Mouse (Mus musculus) adrenal gland, adult (tissue): ENCODE measurements around the gene Tnfsf9.
"Not testable (repeated sequence)": the region's sequence is repeated elsewhere in the genome, so short reads cannot be mapped to it uniquely, and the experiment has no call there.

Experiments used
- DNase-seq, 2 experiments: peaks; one replicate each; pipeline ENCODE4 v3.0.0; 2022 to 2023; ENCODE audit warnings: low spot score in 1 of 2; ENCODE audit not compliant: inconsistent age in 2 of 2

The Tnfsf9 gene

DNA sequence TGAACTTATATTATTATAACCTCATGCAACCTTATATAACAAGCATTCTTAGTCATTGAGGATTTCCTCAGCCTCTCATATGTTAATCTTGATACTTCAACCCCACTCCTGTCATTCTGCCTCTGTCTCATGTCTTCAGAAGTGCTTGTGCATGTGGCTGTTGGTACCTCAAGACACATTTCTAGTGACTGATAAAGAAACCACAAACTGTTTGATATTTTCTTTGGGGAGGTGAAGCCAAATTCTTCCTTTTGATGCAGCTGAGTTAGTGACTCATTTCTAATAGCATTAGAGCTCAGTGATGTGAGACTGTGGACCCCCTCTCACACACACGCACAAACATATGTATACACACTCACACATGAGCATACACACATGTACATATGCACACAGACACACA lies 26.7 kb downstream of the Tnfsf9 start:
- DNase-seq = no peak

GRCm38 (mm10) chr17:57134021-57134420 lies 28.9 kb downstream of the Tnfsf9 start:
- not testable (repeated sequence) for DNase-seq

DNA sequence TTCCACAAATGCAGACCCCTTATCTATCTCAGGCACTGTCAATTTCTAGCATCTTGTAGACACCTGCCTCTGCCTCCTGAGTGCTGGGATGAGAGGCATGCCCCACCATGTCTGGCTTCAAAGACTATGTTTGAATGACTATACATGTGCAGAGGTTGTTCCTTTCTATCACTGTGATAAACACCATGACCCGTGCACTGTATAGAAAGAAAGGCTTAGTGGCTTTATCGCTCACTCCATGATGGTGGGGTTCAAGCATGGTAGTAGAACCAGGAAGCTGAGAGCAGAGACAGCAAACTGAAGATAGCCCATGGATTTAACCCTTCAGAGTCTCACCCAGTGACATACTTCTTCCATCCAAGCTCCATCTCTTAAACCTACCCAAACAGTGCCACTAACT lies 29.6 kb downstream of the Tnfsf9 start:
- no peak for DNase-seq

DNA sequence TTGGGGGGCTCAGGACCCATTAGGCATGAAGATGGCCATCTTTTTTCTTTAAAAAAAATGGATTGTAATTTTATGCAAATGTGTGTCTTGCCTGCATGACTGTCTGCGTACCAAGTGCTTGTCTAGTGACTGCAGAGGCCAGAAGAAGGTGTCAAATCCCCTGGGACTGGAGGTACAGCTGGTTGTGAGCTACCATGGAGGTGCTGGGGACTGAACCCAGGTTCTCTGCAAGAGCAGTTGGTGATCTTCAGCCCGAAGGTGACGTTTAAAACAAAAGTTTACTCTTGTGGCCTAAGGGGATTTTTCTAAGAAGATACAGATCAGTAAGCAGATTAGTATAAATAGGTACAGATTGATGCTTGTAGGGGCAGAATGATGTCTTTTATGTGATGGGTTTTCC lies 30.5 kb downstream of the Tnfsf9 start:
- DNase-seq = no peak

DNA sequence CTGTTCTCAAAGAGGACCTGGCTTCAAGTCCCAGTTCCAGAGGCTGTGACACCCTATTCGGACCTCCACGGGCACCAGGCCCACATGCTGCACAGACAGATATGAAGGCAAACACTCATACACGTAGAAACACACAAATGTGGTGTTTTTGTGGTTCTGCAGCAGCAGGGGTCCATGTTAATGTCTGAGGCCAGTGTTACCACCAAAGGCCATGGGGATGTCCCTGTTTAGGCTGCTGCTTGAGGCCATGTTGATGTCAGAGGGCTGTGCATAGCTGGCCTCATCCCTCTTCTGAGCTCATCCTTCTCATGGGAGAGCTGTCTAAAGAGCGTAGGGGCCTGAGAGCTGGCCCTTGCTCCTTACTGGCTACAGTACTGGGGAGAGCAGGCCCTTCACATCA lies 33.6 kb downstream of the Tnfsf9 start:
- no peak for DNase-seq

DNA sequence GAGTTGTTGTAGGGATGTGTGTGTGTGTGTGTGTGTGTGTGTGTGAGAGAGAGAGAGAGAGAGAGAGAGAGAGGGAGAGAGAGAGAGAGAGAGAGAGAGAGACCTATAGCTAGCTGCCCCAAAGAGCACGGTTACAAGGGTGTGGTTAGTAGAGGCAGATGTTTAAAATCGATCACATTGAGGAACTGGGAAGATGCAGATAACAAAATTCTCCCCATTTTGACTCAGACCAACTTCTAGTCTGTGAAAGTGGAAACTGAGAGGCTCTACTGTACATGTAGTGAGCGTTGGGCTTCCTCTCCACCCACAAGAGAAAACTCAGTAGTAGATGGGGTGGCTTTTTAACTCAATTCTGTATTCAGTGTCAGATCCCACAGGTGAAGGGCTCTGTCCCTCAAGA lies 34.6 kb downstream of the Tnfsf9 start:
- DNase-seq = no peak

- no peak for DNase-seq
Measured at GRCm38 (mm10) chr17:57143704-57144103, 38.6 kb downstream of the Tnfsf9 start.

DNA sequence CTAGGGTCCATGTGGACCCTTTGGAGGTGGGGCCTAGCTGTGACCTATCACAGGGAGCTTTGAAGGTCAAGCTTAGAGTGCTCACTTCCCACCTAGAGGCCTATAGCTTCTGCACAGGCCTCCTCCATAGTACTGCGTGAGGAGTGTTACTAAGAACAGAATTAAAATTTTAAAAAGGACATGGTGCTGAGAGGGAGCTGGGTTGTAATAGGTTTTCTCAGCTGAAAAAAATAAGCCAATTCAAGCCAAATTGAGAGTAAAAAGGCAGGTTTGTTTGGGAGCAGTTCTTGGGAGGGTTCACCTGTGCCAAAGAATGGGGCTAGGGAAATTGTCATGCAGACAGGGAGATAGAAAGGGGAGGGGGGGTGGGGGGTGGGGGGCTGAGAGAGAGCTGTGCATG lies 40.0 kb downstream of the Tnfsf9 start:
- no peak for DNase-seq

DNA sequence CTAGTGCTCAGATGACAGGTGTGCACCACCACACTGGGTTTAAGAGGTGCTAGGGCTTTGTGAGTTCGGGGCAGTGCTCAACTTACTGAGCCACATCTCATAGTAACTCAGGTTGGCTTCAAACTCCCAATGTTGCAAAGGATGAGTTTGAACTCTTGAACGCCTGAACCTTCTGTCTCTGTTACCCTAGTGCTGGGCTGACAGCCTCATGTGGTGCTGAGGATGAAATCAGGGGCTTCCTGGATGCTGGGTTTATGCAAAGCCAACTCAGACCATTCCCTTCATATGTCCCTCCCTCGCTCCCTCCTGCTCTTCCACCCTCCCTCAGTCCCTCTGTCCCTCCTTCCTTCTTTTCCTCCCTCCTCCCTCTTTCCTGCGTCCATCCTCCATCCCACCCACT lies 43.2 kb downstream of the Tnfsf9 start:
- DNase-seq = no peak

DNA sequence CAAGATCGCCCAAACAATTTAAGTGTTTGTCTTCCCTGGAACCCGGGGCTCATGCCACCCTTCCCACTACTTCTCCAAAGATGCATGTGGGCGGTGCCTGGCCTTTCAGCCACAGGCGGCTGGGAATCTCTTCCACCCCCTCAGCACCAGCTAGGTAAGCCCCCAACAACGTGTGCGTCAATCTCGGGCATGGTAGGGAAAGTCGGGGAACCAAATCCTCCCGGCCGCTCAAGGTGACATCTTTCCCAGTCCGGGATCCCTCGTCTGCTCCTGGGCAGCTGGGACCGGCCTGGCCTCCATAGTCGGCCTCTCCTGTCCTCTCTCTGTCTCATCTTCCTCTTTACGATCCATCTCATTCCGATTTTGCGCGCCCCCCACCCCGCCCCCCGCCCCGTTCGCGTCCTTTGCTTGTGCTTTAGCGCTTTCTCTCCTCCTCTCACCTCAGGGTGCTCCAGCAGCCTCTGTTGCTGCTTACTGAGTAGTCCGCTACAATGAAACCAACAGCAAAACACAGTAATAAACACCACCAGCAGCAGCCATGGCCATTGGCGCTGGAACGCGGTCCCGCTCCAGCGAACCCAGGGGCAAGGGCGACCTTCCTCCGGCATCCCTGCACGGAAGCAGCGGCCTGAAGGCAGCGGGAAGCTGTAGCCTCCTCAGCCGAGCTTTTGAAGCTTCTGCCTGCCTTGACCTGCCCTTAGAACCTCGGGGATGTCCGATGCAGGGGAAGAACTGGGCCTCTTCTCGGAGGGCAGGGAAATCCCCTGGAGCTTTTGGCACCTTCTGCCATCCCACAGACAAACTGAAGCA lies 44.1 kb downstream of the Tnfsf9 start, which contains the start of gene Cd70:
Cd70 (minus strand) TSS at position 784 of the 810 bp plus-strand sequence.
- no peak for DNase-seq

- DNase-seq = no peak
Measured at GRCm38 (mm10) chr17:57153006-57153405, 47.9 kb downstream of the Tnfsf9 start.

DNA sequence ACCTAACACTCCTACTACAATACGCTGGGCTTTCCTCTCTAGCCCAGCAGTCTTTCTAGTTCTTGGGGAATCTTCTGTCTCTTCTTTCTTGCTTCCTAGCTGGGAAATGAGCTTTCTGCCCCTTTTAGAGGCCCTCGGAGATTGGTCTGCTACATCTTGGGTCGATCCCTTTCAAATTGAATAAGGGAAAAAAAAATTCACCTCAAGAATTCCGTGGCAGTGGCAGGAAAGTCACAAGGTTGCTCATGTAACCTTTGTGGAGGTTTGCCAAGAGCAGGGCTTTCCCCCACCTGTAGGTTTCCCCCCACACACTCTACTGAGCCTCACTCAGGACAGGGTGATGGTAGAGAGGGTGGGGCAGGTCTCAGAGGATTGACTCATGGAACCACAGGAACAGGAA lies 48.7 kb downstream of the Tnfsf9 start:
- no peak for DNase-seq
